Mouse (Mus musculus) retina, adult 2 months (tissue): ENCODE measurements at regions not wholly inside any gene's neighbourhood (a gene's known extent, or its start where the extent isn't known, plus 50 kb on each side); places are given as distances from the start of the nearest gene placed in this dataset.
"Not testable (repeated sequence)": the region's sequence is repeated elsewhere in the genome, so short reads cannot be mapped to it uniquely, and the experiment has no call there.

ENCODE experiments used
- DNase-seq: peaks from one replicate; pipeline ENCODE4 v3.0.0-alpha.2; 2012; ENCODE audit warnings: low read depth, low spot score

DNA sequence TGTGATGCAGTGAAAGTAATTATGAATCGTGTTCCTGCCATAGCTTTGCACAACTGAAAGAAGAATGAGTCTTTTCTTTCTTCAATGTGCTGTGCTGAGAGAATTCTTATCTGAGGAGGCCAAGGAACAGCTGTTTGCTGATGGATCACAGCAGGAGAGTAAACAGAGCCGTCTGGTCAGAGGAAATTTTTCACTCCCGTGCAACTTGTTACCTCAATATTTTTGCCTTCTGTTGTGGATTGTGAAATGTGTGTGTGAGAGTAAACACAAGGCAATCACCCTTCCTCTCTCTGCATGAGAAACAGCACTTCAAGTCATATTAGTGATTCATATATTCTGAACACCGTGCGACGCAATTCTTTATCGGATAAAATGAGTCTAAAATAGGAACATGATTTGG is 171.9 kb downstream of the Epm2a start:
- no peak for DNase-seq

DNA sequence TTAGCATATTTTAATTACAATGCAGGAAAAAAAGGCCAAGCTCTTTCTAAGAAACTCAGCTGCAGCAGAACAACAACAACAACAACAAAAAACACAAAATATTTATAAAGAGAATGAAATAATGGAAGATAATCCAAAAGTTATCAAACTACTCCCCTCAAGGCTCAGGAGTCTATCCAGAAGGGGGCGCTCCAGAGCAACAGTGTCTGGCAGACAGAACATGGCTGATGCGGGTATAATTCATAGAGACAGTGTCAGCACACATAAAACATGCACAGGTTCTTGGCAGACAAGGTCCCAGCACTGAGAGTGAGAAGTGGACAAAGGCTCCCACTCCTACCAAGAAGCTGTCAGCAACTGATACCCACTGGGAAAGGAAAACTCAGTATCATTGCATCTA is 173.9 kb downstream of the Epm2a start:
- no peak for DNase-seq

DNA sequence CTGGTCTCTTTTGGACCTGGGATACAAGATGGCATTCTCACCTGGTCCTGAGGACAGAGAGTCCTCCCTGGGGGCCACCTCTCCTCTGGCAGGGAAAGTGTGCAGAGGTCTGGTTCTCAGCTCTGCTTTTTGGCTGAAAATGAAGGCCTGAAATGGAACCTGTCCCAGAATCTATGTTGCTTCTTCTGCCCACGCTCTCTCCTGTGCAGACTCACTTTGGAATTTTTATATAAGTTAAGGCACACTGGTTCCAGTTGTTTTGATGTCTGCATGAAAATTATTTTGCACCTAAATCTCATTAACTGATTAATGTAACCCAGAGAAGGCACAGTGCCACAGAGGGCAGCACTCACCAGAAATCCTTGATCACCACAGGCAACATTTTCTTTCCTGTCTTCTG is 188.1 kb downstream of the Epm2a start:
- no peak for DNase-seq

DNA sequence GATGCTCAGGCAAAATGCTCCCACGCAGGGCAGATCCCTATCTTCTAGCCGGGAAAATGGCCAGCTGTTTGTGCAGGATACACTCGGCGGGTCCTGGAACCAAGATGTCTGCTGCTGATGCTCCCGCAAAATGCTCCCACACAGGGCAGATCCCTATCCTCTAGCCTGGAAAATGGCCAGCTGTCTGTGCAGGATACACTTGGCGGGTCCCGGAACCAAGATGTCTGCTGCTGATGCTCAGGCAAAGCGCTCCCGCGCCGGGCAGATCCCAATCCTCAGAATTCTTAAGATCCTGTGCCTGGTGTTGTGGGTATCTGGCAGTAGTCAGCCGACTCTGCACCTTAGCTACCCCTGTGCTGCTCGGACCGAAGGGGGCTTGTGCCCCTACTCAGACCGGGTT is 212.2 kb downstream of the Epm2a start:
- DNase-seq, result not testable (repeated sequence)

DNA sequence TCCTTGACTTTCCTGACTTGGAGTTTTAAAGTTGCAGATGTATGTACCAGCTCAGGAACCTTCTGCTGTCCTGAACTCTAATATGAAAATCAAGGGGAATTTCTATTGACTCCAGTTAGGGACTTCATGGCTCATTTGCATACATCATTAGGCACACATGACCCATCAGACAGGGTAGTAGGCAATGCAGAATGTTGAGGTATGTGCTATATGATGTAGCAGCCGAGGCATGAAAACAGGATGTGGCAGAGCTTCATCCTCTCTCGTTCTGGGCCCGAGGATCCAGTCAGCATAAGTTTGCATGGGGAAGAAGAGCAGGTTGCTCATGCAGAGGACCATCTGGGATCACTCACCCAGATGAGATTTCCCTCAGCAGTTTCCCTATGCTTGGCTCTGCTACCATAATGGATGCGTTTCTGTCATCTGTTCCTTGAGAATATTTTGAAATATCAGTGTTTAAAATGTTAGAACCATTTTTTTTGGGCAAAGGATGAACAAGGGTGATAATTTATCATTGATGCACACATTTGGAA is 227.4 kb downstream of the Epm2a start:
- DNase-seq, result no peak

DNA sequence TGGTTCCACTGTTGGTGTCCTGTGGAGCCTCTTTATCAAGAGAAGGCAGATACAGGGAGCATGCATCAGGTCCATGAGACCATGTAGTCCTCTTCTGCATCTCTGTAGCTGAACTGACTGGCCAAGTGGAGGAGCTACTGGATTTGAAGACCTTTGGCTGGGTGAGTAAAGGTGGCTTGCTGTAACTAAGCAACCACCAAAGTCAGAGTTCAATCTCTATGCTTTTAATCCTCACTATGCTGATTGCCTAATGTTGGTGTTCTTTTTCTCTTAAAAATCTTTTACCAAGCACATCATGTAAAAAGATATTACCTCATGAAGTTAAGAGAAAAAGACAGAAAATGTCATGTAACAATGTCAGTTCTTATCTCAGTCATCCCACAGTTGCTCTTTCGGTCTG is 265.2 kb downstream of the Epm2a start:
- DNase-seq, result no peak

DNA sequence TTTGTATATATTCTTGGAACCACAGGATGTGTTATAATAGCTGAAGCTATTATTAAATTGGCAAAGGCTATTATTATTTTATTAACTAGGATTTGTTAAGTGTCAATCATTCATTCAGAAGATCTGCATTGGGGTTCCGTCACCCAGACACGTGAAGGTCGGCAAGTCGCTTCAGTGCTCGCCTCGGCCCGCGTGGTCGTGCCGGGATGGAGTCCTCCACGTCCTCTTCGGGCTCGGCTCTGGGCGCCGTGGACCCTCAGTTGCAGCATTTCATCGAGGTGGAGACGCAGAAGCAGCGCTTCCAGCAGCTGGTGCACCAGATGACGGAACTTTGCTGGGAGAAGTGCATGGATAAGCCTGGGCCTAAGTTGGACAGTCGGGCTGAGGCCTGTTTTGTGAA is 265.9 kb downstream of the Epm2a start:
- not testable (repeated sequence) for DNase-seq

DNA sequence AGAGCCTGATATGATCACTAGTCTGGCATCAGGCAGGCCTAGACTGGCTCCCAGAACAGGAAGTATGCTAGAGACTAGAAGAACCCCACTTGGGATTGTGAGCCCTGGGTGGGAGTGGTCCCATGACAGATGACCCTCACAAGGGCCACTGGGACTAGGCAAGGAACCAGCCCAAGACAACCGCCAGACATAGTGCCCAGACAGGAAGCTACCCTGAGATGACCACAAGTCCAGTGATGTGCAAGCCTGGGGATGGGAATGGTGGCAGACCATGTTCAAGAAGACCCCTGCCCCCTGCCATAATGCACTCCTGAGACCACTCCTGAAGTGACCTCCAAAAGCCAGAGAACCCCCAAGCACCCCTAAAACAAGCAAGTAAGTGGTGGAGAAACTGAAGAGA is 304.9 kb downstream of the Epm2a start:
- DNase-seq, result no peak

DNA sequence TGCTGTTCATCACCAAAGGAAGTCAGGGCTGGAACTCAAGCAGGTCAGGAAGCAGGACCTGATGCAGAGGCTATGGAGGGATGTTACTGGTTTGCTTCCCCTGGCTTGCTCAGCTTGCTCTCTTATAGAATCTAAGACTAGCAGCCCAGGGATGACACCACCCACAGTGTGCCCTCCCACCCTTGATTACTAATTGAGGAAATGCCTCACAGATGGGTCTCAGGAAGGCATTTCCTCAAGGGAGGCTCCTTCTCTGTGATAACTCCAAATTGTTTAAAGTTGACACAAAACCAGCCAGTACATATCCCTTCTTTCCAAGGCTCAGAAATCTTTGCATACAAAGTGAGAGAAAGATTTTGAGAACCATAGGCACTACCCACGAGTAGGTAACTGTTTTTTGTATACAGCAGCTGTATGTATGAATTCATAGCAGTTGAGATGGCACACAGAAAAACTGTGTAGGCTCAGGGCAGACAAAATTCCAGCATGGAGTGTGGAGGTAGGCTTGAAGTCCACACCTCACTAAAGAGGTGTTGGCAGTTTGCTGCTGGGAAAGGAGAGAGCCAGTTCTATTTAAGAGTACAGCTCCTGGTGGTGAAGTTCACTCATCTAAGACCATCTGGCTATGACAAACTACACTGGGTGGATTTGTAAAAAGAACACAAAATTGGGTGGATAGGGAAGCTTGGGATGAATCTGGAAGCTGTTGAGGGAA is 317.0 kb downstream of the Epm2a start:
- DNase-seq, result no peak

DNA sequence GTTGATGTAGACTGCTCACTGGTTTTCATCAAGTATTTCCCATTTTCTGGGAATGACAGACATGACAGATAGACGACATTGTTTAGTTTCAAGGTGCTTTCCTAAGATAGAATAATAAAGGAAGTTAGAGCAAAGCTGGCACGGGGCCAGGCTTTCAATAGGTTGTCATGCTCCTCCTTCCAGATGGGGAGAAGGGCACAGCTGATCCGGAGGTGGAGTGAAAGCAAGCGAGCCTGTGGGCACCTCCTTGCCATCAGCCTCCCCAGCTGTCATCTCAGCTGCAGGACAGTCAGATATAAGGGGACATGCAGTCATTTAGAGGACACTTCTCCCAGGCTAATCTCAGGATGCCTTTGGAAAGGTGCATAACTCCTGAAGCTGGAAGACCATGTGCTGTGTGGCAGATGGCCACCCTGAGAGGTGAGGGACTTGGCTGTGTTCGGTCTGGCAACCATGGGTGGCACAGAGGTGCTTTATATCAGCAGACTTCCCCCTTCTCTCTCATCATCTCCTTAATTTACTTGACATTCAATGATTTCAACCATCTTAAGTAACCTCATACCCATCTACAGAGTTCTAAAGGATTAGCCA is 318.6 kb downstream of the Epm2a start:
- no peak for DNase-seq

DNA sequence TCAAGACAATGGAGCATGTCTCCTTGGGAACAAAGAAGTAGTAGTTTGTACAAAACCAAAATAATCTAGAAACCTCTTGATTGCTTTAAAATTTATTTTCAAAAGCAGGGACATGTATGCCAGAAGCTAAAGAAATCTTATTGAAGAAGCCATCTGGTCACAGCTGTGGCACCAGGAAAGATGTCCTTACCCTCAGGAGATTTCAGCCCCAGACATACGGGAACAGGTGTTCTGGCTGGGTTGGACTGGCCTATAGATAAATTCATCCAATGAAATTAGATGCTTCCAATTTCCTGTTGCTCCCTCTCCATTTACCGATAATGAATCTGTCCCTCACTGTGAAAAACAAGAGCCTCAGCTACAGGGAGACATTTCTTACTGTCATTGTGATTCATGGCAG is 366.5 kb downstream of the Epm2a start:
- no peak for DNase-seq

DNA sequence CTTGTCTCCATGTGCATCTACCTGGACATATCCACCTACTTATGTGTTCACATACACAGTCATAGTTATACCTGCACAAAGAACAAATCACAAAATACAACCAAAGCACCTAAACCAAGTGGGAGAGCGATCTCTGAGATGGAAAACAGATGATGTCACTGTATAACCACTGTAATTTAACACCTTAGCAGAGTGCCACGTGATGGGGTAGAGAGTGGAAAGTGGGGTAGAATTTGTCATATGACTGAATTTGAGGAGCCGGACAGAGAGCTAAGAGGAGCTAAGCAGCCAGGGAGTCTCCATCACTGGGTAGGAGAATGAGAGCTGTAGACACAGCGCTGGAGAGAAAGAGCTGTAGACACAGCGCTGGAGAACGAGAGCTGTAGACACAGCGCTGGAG is 381.6 kb downstream of the Epm2a start:
- no peak for DNase-seq

DNA sequence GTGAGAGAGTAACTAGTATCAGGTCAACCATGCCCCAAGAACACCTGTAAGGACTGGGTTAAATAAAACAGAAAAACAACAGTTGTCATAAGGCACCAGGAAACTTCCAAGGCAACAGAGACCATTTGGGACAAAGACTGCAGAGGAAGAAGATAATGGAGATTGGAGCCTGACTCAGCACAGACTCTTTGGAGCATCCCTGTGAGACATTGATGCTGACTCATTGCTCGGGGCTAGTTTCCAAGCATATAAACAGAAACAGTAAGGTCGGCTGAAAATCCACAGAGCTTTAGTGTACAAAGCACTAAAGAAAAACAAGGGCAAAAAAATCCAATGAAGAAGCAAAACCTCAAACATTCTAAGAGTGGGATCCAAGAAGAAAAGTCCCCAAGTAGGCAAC is 386.3 kb downstream of the Epm2a start:
- DNase-seq, result no peak

DNA sequence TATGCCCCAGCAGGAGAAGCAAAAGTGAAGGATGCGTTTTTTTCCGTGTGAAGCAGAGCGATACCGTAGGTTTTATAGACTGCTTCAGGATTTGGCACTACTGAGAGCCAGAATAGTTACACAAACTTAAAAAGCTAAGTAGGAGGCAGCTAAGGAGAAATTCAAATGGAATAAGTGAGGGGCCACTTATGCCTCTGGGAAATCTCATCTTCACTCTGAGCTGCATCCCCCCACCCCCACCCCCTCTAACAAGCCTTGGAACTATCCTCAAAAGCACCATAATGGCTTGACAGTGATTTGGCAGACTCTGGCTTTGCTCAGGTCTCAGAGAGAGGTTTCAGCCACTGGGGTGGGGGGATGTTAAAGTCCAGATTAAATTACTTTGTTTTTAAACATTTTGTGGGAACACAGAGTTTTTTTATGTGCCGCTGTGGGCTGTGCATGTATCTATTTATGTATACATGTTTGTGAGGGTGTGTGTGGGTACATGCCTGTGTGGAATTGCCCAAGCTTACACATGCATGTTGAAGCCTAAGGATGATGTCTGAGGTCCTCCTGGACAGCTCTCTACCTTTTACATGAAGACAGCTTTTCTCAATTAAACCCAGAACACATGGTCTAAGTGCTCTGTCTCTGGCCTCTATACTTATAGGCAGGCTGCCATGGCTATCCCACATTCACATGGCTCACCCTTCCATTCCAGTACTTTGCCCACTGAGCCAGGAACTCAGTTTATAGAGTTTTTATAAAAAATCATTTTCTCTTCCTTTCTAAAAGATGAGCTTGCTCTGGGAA is 396.6 kb downstream of the Epm2a start:
- DNase-seq, result no peak

DNA sequence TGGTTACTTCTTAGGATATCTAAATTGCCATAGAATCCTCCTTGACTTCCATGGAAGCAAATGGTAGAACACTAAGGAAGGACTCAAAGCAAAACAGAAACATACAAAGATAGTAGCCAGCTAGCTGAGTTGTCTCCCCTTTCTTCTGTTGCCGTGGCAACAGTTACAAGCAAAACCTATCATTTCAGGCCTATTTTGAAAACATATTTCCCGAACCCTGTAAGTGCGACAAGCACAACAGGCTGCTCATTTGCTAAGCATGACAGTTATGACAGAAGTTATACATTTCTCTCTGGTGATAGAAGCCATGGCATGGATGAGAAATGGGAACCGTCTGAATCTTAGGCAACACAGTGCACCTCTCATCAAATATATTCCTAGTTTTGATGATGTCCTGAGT is 402.4 kb downstream of the Epm2a start:
- DNase-seq, result no peak

DNA sequence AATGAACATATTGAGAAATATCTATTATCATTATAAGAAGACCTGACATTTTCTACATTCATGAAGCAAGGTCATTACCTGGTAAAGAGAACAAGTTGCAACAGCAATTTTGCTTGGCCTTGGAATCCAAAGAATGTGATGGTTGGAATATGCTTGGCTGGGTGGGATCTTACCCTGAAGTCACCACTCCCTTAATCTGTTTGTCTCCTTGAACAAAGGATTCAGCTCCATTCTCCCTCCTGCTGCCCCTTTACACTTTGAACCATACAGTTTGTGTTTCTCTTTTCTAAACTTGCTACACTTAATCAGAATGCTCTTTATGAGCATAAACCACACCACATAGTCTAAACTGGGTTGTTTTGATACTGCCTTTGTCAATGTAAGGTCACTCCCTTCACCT is 403.8 kb downstream of the Epm2a start:
- DNase-seq, result no peak

DNA sequence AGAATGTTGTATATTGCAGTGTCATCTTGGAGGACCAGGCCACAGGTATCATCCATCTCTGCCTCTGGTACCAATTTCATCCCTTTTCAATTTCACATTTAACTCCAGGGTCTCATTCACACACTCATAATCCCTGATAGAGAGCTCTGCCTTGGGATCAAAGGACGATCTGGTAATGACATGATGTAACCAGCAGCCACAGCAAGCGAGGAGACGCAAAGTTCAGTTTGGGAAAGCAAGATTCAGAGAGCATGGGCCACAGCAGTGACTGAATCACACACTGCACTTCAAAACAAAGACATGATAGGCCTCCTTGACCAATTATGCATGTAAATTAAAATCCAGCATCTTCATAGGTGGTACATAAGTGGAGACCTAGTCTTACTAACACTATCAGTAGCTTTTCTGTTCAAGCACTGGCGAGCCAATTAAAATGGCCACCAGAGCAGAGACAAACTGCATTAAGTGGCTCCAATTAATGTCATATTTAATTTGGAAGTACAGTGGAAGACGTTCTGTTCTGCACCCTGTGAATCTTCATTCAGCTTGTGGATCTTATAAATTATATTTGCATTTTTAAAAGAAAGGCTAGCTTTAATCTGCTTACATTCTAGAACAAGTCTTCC is 412.0 kb downstream of the Epm2a start:
- no peak for DNase-seq

DNA sequence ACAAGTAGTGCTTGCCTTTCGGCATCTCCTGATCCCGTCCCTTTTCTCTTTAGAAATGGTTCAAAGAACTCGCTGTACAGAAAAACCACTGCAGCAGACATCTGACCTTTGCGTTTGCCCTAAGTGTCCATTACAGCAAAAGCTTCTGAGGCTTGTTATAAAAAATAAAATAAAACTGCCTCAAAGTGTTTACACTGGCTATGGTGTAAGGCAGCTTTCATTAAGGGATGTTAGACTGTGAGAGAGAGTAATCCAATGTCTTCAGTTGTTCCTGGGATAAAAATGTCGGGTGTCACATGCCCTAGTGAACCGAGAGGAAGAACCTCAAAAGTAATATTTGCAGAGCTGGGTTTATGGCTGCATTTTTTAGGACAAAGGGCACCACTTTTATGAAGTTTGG is 434.7 kb downstream of the Epm2a start:
- no peak for DNase-seq

DNA sequence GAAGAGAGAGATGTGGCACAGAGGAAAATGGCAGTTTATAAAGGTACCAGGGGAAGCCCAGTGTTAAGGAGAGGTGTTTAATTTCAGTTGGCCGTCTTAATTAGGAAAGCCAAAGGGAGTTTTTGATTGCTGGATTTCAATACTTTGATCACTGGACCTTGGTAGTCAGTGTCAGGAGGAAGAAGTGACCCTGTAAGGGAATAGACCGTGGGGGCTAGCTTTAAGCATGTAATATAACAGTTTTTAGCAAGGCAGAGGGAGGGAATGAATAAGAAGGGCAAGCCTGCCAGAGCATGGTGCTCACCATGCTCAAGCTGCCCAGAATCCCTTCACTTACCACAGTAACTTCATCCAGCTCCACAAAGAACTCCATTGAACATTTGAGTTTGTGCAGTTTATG is 437.1 kb downstream of the Epm2a start:
- no peak for DNase-seq

DNA sequence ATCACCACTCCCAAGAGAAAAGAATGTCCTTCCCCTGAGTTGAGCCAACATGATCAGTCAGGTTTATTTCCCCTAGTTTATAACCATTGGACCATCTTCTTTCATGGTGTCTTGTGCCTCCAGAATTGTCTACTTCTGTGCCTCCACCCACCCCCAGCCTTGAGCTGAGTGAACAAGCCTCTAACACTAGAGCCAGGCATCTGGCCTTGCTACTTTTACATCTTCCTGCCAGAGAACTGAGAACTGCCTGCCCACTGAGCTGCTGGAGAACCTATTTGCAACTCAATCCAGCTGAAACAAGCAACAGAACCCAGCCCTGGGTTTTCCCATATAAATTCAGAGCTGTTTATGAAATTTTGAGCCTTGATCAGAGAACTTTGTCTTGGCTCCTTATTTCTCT is 444.0 kb downstream of the Epm2a start:
- no peak for DNase-seq

DNA sequence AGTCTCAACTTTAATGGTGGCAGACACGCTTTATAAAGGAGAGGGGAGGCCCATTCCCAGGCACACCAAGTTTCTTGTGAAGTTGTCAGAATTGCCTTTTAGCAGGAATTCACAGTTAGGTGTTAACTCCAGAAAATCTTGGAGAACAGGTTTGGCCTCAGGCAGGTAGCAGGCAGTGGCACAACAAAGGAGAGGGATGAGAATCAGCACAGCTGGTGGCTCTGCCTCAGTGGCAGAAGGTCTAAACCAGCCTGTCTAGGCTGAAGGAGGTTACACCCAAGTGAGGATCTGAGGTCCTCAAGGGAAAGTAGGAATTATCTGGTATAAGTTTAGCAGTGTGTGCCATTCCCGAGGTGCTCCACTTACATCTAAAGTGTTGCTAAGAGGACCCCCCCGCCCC is 456.3 kb downstream of the Epm2a start:
- DNase-seq, result no peak
